ENCODE assay signal across 22 mouse cellular contexts in genomic region chr1:39370431-39370830, GRCm38 (mm10). TPM values are rescaled to one million over a fixed set of nuclear protein-coding genes. Genes with fewer than 3 reads are reported as not detected.
DNase-seq lines count a peak whose midpoint lies in the region; ATAC-seq and TF ChIP-seq lines count a peak whose summit lies in the region.
"Had no signal": no experiment of that assay in that cellular context is flagged by ENCODE, and none has a peak within 500 bp of the region (broad histone marks: within the 10 kb centered on the region; RNA-seq: fewer than 3 reads in every experiment).

No protein-coding gene starts in this region.

- H3K9ac ChIP-seq in midbrain, embryonic 13.5 days (replicated peaks) = no peak overlapping the region
- peak overlapping the region; percentile 98 for H3K9ac ChIP-seq in liver, embryonic 12.5 days
- H3K9ac ChIP-seq in stomach, postnatal 0 days (ENCODE audit: low read length) = peak overlapping the region; percentile 27; the same call in 1 of the 2 replicates
- H3K9ac ChIP-seq: kidney, embryonic 15.5 days; limb, embryonic 13.5 days had no signal

- DNase-seq in midbrain, embryonic 10.5 days (ENCODE audit: low spot score) = no peak
- peak; percentile 11 for DNase-seq in stomach, postnatal 0 days (ENCODE audit: low spot score)
- DNase-seq in embryo, embryonic 11 days = no peak
- no peak for DNase-seq in right cerebral cortex, adult 2 months (ENCODE audit: low spot score in 2 of 2)
- DNase-seq: adrenal gland, postnatal 14 days; cerebellum, adult 8-10 months; cerebellum, postnatal 36 days; gastrocnemius, adult 2 months; kidney, adult 11 months; kidney, postnatal 4 days; lung, embryonic 14.5 days; thymus, postnatal 25 days had no signal

- no peak overlapping the region for H3K4me2 ChIP-seq in midbrain, embryonic 13.5 days (replicated peaks)
- H3K4me2 ChIP-seq in liver, embryonic 12.5 days = peak overlapping the region; percentile 80
- no peak overlapping the region for H3K4me2 ChIP-seq in stomach, postnatal 0 days (replicated peaks; ENCODE audit: low read depth)
- H3K4me2 ChIP-seq: kidney, embryonic 15.5 days; lung, embryonic 14.5 days had no signal

- peaks cover 65% of the 10 kb centered on the region for H3K36me3 ChIP-seq in erythroblast, embryonic 14.5 days (ENCODE audit: control insufficient read depth)
- peaks cover 56% of the 10 kb centered on the region for H3K36me3 ChIP-seq in midbrain, embryonic 13.5 days
- H3K36me3 ChIP-seq in midbrain, embryonic 10.5 days = peaks cover 61% of the 10 kb centered on the region
- H3K36me3 ChIP-seq in liver, embryonic 12.5 days = peaks cover 64% of the 10 kb centered on the region
- H3K36me3 ChIP-seq in stomach, postnatal 0 days (ENCODE audit: control insufficient read depth, insufficient read depth, low read length) = peaks cover 11% of the 10 kb centered on the region

- peaks cover 33% of the 10 kb centered on the region for H3K4me1 ChIP-seq in erythroblast, embryonic 14.5 days (ENCODE audit: control insufficient read depth)
- H3K4me1 ChIP-seq in midbrain, embryonic 13.5 days (replicated peaks) = peaks cover 22% of the 10 kb centered on the region
- peaks cover 16% of the 10 kb centered on the region for H3K4me1 ChIP-seq in midbrain, embryonic 10.5 days
- peaks cover 35% of the 10 kb centered on the region for H3K4me1 ChIP-seq in liver, embryonic 12.5 days
- H3K4me1 ChIP-seq in stomach, postnatal 0 days (replicated peaks; ENCODE audit: control insufficient read depth, insufficient read depth) = peaks cover 6% of the 10 kb centered on the region; the same call in 1 of the 2 replicates

- peaks cover 7% of the 10 kb centered on the region for H3K27me3 ChIP-seq in erythroblast, embryonic 14.5 days (ENCODE audit: control insufficient read depth)
- no peaks in the 10 kb centered on the region for H3K27me3 ChIP-seq in midbrain, embryonic 13.5 days
- H3K27me3 ChIP-seq in midbrain, embryonic 10.5 days (ENCODE audit: low read depth, poor library complexity, severe bottlenecking) = no peaks in the 10 kb centered on the region
- peaks cover 2% of the 10 kb centered on the region; the same call in 1 of the 2 replicates for H3K27me3 ChIP-seq in liver, embryonic 12.5 days (replicated peaks)
- H3K27me3 ChIP-seq in stomach, postnatal 0 days (ENCODE audit: control insufficient read depth, insufficient read depth, low read length) = no peaks in the 10 kb centered on the region
- H3K27me3 ChIP-seq: kidney, embryonic 15.5 days; limb, embryonic 13.5 days had no signal

- no peak for TF ChIP-seq EP300 in stomach, postnatal 0 days (optimal IDR thresholded peaks at IDR 0.05)

- H3K27ac ChIP-seq in midbrain, embryonic 13.5 days = no peak overlapping the region
- H3K27ac ChIP-seq in midbrain, embryonic 10.5 days (replicated peaks) = no peak overlapping the region
- H3K27ac ChIP-seq in liver, embryonic 12.5 days = peak overlapping the region; percentile 90
- no peak overlapping the region for H3K27ac ChIP-seq in stomach, postnatal 0 days (replicated peaks)
- H3K27ac ChIP-seq: gastrocnemius, adult 2 months; hindbrain, embryonic 10.5 days; kidney, embryonic 15.5 days; limb, embryonic 13.5 days; macrophage had no signal

- ATAC-seq in erythroblast, adult 5-6 weeks (replicated peaks; ENCODE audit: low FRiP score, poor library complexity, severe bottlenecking) = no peak
- no peak for ATAC-seq in midbrain, embryonic 13.5 days
- no peak for ATAC-seq in liver, embryonic 12.5 days
- ATAC-seq in stomach, postnatal 0 days (ENCODE audit: low FRiP score, low TSS enrichment) = no peak
- ATAC-seq: forebrain, embryonic 14.5 days; hindbrain, embryonic 16.5 days had no signal

- H3K9me3 ChIP-seq in erythroblast, embryonic 14.5 days (ENCODE audit: control insufficient read depth, low read length) = no peaks in the 10 kb centered on the region
- H3K9me3 ChIP-seq in midbrain, embryonic 13.5 days = no peaks in the 10 kb centered on the region
- H3K9me3 ChIP-seq in midbrain, embryonic 10.5 days (replicated peaks) = no peaks in the 10 kb centered on the region
- H3K9me3 ChIP-seq in liver, embryonic 12.5 days (replicated peaks) = no peaks in the 10 kb centered on the region
- no peaks in the 10 kb centered on the region for H3K9me3 ChIP-seq in stomach, postnatal 0 days (ENCODE audit: control insufficient read depth, low read length)
- H3K9me3 ChIP-seq: hindbrain, embryonic 10.5 days; kidney, embryonic 15.5 days; limb, embryonic 13.5 days had no signal

- no peak for TF ChIP-seq CTCF in stomach, postnatal 0 days (IDR thresholded peaks at IDR 0.05; ENCODE audit: low read depth)

- H3K4me3 ChIP-seq in erythroblast, embryonic 14.5 days (replicated peaks) = peak overlapping the region; percentile 12
- 0 out of 2 replicates have a peak overlapping the region, but pooled peaks have one; percentile 3 for H3K4me3 ChIP-seq in midbrain, embryonic 13.5 days (replicated peaks)
- no peak overlapping the region for H3K4me3 ChIP-seq in midbrain, embryonic 10.5 days
- H3K4me3 ChIP-seq in liver, embryonic 12.5 days = no peak overlapping the region
- H3K4me3 ChIP-seq in stomach, postnatal 0 days (ENCODE audit: low read depth, low read length) = no peak overlapping the region
- H3K4me3 ChIP-seq: hindbrain, embryonic 10.5 days; limb, embryonic 13.5 days had no signal

- WGBS in midbrain, embryonic 13.5 days = 89% methylated on average over 6 of the region's 6 CpGs
- 92% methylated on average over 6 of the region's 6 CpGs for WGBS in midbrain, embryonic 10.5 days
- WGBS in liver, embryonic 12.5 days (ENCODE audit: insufficient replicate concordance) = 50% methylated on average over 6 of the region's 6 CpGs
- 69% methylated on average over 6 of the region's 6 CpGs for WGBS in stomach, postnatal 0 days

RNA-seq across cellular contexts. Expression of gene Rpl31, which starts 2.8 kb away (rescaled TPM):
- 18.9 and 23.5 TPM in 2 replicates for polyA plus RNA-seq in erythroblast, embryonic 14.5 days (2012)
- 473 and 504 TPM in 2 replicates for total RNA-seq in erythroblast, adult 5-6 weeks (2015; ENCODE audit: low replicate concordance)
- 101 and 131 TPM in 2 replicates for total RNA-seq in erythroblast, adult 5-6 weeks (2017; ENCODE audit: low replicate concordance)
- 374 and 398 TPM in 2 replicates for polyA plus RNA-seq in midbrain, embryonic 13.5 days (2015; fragmentation: Nextera tagmentation; extraction: Ambion mirVana)
- 416 and 468 TPM in 2 replicates for polyA plus RNA-seq in midbrain, embryonic 10.5 days (2016; fragmentation: Nextera tagmentation; extraction: Ambion mirVana)
- 511 and 538 TPM in 2 replicates for polyA plus RNA-seq in liver, embryonic 12.5 days (2016; fragmentation: Nextera tagmentation; extraction: Ambion mirVana)
- 479 and 554 TPM in 2 replicates for polyA plus RNA-seq in stomach, postnatal 0 days (2015; fragmentation: Nextera tagmentation; extraction: Ambion mirVana)

Comparison
In these comparisons a context has a peak if more than half of its experiments do, and no peak if none do; other contexts are left out.
1. H3K4me3 ChIP-seq: peak in erythroblast, embryonic 14.5 days (single experiment) and midbrain, embryonic 13.5 days (single experiment); none in midbrain, embryonic 10.5 days (single experiment), liver, embryonic 12.5 days (single experiment) and stomach, postnatal 0 days (single experiment).
2. RNA of gene Rpl31, which starts 2.8 kb away (polyA plus RNA-seq): 479 to 554 TPM in stomach, postnatal 0 days, 511 to 538 TPM in liver, embryonic 12.5 days, 416 to 468 TPM in midbrain, embryonic 10.5 days and 374 to 398 TPM in midbrain, embryonic 13.5 days; 18.9 to 23.5 TPM in erythroblast, embryonic 14.5 days; every median in the first group is over 10 times any median in the second.